Mouse (Mus musculus) embryonic fibroblast, embryonic 13.5 days (primary cell): Measurements from ENCODE around the gene Pax6.

Experiments used
- CTCF ChIP-seq: IDR thresholded peaks from 2 replicates; pipeline ENCODE4 v1.5.1; 2011; ENCODE audit warnings: mild to moderate bottlenecking, control low read depth, low read length, moderate library complexity, borderline replicate concordance; ENCODE audit not compliant: insufficient read depth
- POLR2A ChIP-seq: IDR thresholded peaks from 2 replicates; pipeline ENCODE4 v1.6.1; 2011; ENCODE audit warnings: low read depth, mild to moderate bottlenecking, control low read depth, low read length, moderate library complexity

DNA sequence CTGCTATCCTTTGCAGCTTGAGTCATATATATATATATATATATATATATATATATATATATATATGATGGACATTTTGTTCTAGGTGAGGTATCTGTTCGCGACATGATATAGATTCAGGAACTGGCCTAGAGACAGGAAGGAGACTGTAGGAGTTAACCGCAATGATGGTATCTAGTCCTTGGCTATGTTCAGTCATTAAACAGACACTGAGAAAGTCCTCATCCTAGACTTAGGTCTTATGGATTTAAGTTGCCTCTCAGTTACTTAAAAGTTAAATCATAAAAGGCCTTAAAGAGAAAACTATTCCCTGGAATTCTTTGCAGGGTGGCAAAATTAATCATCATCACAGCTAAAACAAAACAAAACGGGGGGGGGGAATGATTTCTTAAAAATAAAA is 9.6 kb downstream of the Pax6 start:
- no peak for TF ChIP-seq CTCF
- TF ChIP-seq POLR2A, result no peak
